Mouse (Mus musculus) heart, embryonic 14.5 days (tissue): ENCODE results near the gene Camk2g. TPM values are rescaled to one million over a fixed set of nuclear protein-coding genes. Genes with fewer than 3 reads are reported as not detected.

ENCODE experiments used
- ATAC-seq: fragments of 200-750 bp; cut with Nextera tagmentation; 2 replicates; pipeline ENCODE4 v1.8.0; 2017; ENCODE audit warnings: low read depth, moderate TSS enrichment; ENCODE audit not compliant: insufficient number of reproducible peaks, insufficient read depth, low FRiP score
- H3K27ac ChIP-seq, 2 experiments: fragments of 200-500 bp in 1 of 2; fragments of 300-500 bp in 1 of 2; sonication (generic) in 1 of 2; replicated peaks in 1 of 2; 2 replicates each; pipeline ENCODE4 v1.5.1; 2012 to 2014; ENCODE audit warnings: low read depth in 2 of 2, low read length in 2 of 2, control low read depth in 1 of 2, mild to moderate bottlenecking in 1 of 2, mixed read lengths in 1 of 2; ENCODE audit not compliant: control insufficient read depth in 1 of 2, insufficient read depth in 1 of 2
- H3K27me3 ChIP-seq: fragments of 300-500 bp; sonication (generic); 2 replicates; pipeline ENCODE4 v1.6.1; 2014; ENCODE audit warnings: mild to moderate bottlenecking, low read length, control low read depth; ENCODE audit not compliant: control insufficient read depth, insufficient read depth
- H3K36me3 ChIP-seq: fragments of 300-500 bp; sonication (generic); 2 replicates; pipeline ENCODE4 v1.6.1; 2014; ENCODE audit warnings: mild to moderate bottlenecking, control low read depth, low read length, mixed read lengths; ENCODE audit not compliant: control insufficient read depth, insufficient read depth
- H3K4me1 ChIP-seq, 2 experiments: fragments of 200-500 bp in 1 of 2; fragments of 300-500 bp in 1 of 2; sonication (generic) in 1 of 2; 2 replicates each; pipeline ENCODE4 v1.6.1; 2012 to 2014; ENCODE audit warnings: low read length in 2 of 2, control low read depth in 1 of 2, mixed read lengths in 1 of 2; ENCODE audit not compliant: control insufficient read depth in 2 of 2, insufficient read depth in 2 of 2
- H3K4me2 ChIP-seq: fragments of 300-500 bp; sonication (generic); 2 replicates; pipeline ENCODE4 v1.6.1; 2014; ENCODE audit warnings: mild to moderate bottlenecking, low read length
- H3K4me3 ChIP-seq, 2 experiments: fragments of 200-500 bp in 1 of 2; fragments of 300-500 bp in 1 of 2; sonication (generic) in 1 of 2; 2 replicates each; pipeline ENCODE4 v1.5.1; 2012 to 2014; ENCODE audit warnings: low read length in 2 of 2, mild to moderate bottlenecking in 2 of 2, control low read depth in 1 of 2, low read depth in 1 of 2, moderate library complexity in 1 of 2; ENCODE audit not compliant: control insufficient read depth in 1 of 2, insufficient read depth in 1 of 2
- H3K9ac ChIP-seq: fragments of 300-500 bp; sonication (generic); 2 replicates; pipeline ENCODE4 v1.6.1; 2014; ENCODE audit warnings: mild to moderate bottlenecking, low read length
- H3K9me3 ChIP-seq: fragments of 300-500 bp; sonication (generic); 2 replicates; pipeline ENCODE4 v1.6.1; 2016; ENCODE audit warnings: low read length, control low read depth; ENCODE audit not compliant: control insufficient read depth
- WGBS: fragments of 180-500 bp; shearing (Covaris S2); extraction: QIAGEN DNeasy Blood & Tissue Kit; methylation state at CpG from one replicate; pipeline ENCODE4 v1.1.7; 2014; 5-methylcytosine and 5-hydroxymethylcytosine counted together
- polyA plus RNA-seq: library from polyadenylated mRNA; unstranded; fragments of >200 nt; fragmentation: Nextera tagmentation; extraction: Ambion mirVana; gene quantifications from 2 replicates; pipeline ENCODE4 v1.2.1, GENCODE M21; 2014

Camk2g gene
- polyA plus RNA-seq, 1 experiment from 2014 or later, result 64.0 TPM

- Histone ChIP-seq H3K36me3 (peaks cover 90% of the 10 kb centered on the region), H3K9ac (no peak overlapping the region), H3K9me3 (no peaks in the 10 kb centered on the region), H3K27ac (peak overlapping the region; percentile 46 to 76; a peak in 3 of 4 replicates), H3K27me3 (no peaks in the 10 kb centered on the region), H3K4me2 (no peak overlapping the region), H3K4me1 (peaks cover 24 to 50% of the 10 kb centered on the region in 2 experiments), H3K4me3 (no peak overlapping the region)
- 71% methylated on average over 1 of the region's 1 CpGs for WGBS
- ATAC-seq, result no peak
Measured at GRCm38 (mm10) chr14:20785231-20785630, 8.7 kb downstream of the Camk2g start.

GRCm38 (mm10) chr14:20784708-20785107 is 9.2 kb downstream of the Camk2g start:
- no peak overlapping the region for H3K9ac ChIP-seq
- no peak overlapping the region for H3K4me3 ChIP-seq
- WGBS, result 66% methylated on average over 7 of the region's 7 CpGs
- no peaks in the 10 kb centered on the region for H3K9me3 ChIP-seq
- H3K27ac ChIP-seq, result 0 out of 4 replicates have a peak overlapping the region, but pooled peaks of 1 of the 2 experiments have one; percentile 76
- peaks cover 90% of the 10 kb centered on the region for H3K36me3 ChIP-seq
- no peak overlapping the region for H3K4me2 ChIP-seq
- H3K27me3 ChIP-seq, result no peaks in the 10 kb centered on the region
- ATAC-seq, result no peak
- peaks cover 24 to 48% of the 10 kb centered on the region in 2 experiments for H3K4me1 ChIP-seq

GRCm38 (mm10) chr14:20783526-20783925 is 10.4 kb downstream of the Camk2g start:
- no peak overlapping the region for H3K27ac ChIP-seq
- H3K4me3 ChIP-seq, result no peak overlapping the region
- H3K27me3 ChIP-seq, result no peaks in the 10 kb centered on the region
- WGBS, result 93% methylated on average over 6 of the region's 6 CpGs
- peaks cover 24 to 47% of the 10 kb centered on the region in 2 experiments for H3K4me1 ChIP-seq
- H3K36me3 ChIP-seq, result peaks cover 87% of the 10 kb centered on the region
- no peaks in the 10 kb centered on the region for H3K9me3 ChIP-seq
- no peak overlapping the region for H3K9ac ChIP-seq
- ATAC-seq, result no peak
- no peak overlapping the region for H3K4me2 ChIP-seq

DNA sequence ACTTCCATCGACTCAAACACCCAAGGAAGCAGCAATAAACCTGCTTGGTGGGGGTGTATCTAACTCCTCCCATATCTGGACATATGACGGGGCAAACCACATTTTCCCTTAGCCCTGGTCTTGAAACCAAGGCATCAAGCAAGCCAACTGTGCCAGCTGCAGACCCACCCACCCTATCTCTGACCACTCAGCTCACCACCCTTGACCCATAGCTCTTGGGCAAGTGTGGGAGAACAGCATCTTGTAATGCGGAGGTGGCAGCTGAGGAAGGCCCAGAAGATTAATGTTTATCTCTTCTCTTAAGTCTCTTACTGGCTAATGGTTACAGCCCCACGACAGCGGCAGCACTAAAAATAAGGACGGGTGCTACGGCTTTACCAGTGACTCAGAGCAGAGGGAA is 11.0 kb downstream of the Camk2g start:
- no peak for ATAC-seq
- no peak overlapping the region for H3K4me3 ChIP-seq
- peaks cover 88% of the 10 kb centered on the region for H3K36me3 ChIP-seq
- no peak overlapping the region for H3K4me2 ChIP-seq
- H3K9me3 ChIP-seq, result no peaks in the 10 kb centered on the region
- no peak overlapping the region for H3K27ac ChIP-seq
- no peak overlapping the region for H3K9ac ChIP-seq
- H3K27me3 ChIP-seq, result no peaks in the 10 kb centered on the region
- H3K4me1 ChIP-seq, result peaks cover 24 to 45% of the 10 kb centered on the region in 2 experiments
- WGBS, result 66% methylated on average over 7 of the region's 7 CpGs

DNA sequence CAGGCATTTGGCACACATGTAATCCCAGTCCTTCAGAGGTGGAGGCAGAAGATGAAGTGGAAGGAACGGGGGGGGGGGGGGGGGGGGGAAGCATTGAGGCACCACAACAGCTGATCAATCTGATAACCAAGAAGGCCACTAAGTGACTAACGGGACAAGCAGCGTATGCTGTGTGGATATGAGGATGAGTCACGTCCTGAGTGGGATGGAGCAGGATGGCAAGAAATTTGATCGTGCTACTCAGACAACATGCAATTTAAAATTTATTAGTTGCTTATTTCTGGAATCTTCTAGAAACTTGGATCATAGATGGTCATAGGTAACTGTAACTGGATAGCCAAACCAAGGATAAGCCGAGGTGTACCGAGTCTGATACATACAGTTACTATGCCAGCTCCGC is 13.7 kb downstream of the Camk2g start:
- no peak for ATAC-seq
- Histone ChIP-seq H3K36me3 (peaks cover 84% of the 10 kb centered on the region), H3K27me3 (no peaks in the 10 kb centered on the region), H3K27ac (no peak overlapping the region), H3K4me3 (no peak overlapping the region), H3K9me3 (no peaks in the 10 kb centered on the region), H3K9ac (no peak overlapping the region), H3K4me1 (peaks cover 4 to 28% of the 10 kb centered on the region in 2 experiments; a peak in 3 of 4 replicates), H3K4me2 (no peak overlapping the region)
- WGBS, result 85% methylated on average over 8 of the region's 8 CpGs

- peaks cover 0 to 30% of the 10 kb centered on the region in 2 experiments; a peak in 3 of 4 replicates for H3K4me1 ChIP-seq
- no peak overlapping the region for H3K27ac ChIP-seq
- H3K4me2 ChIP-seq, result no peak overlapping the region
- 92% methylated on average over 8 of the region's 8 CpGs for WGBS
- no peak overlapping the region for H3K9ac ChIP-seq
- peaks cover 73% of the 10 kb centered on the region for H3K36me3 ChIP-seq
- no peaks in the 10 kb centered on the region for H3K9me3 ChIP-seq
- no peak for ATAC-seq
- H3K27me3 ChIP-seq, result no peaks in the 10 kb centered on the region
- H3K4me3 ChIP-seq, result no peak overlapping the region
Measured at GRCm38 (mm10) chr14:20778496-20778895, 15.4 kb downstream of the Camk2g start.

GRCm38 (mm10) chr14:20775661-20776060 is 18.2 kb downstream of the Camk2g start:
- H3K27me3 ChIP-seq, result no peaks in the 10 kb centered on the region
- ATAC-seq, result no peak
- peaks cover 55% of the 10 kb centered on the region for H3K36me3 ChIP-seq
- no peaks in the 10 kb centered on the region for H3K9me3 ChIP-seq
- peak overlapping the region; percentile 41 for H3K9ac ChIP-seq
- WGBS, result 34% methylated on average over 6 of the region's 6 CpGs
- H3K27ac ChIP-seq, result peak overlapping the region in 1 of 2 experiments; percentile 54; a peak in 1 of 4 replicates
- H3K4me1 ChIP-seq, result peaks cover 8 to 37% of the 10 kb centered on the region in 2 experiments
- H3K4me3 ChIP-seq, result no peak overlapping the region
- H3K4me2 ChIP-seq, result no peak overlapping the region

GRCm38 (mm10) chr14:20773410-20773809 is 20.5 kb downstream of the Camk2g start:
- Histone ChIP-seq H3K27ac (peak overlapping the region in 1 of 2 experiments; percentile 68; a peak in 3 of 4 replicates), H3K4me3 (no peak overlapping the region), H3K9ac (peak overlapping the region; percentile 30; the same call in 1 of the 2 replicates), H3K4me2 (no peak overlapping the region), H3K36me3 (peaks cover 55% of the 10 kb centered on the region), H3K9me3 (no peaks in the 10 kb centered on the region), H3K27me3 (no peaks in the 10 kb centered on the region), H3K4me1 (peaks cover 11 to 45% of the 10 kb centered on the region in 2 experiments)
- WGBS, result 68% methylated on average over 3 of the region's 3 CpGs
- no peak for ATAC-seq
